Mouse (Mus musculus) thymus, postnatal 0 days (tissue): ENCODE results near the gene S100b. TPM values are rescaled to one million over a fixed set of nuclear protein-coding genes. Genes with fewer than 3 reads are reported as not detected.
A peak's percentile ranks its signal among the peaks of the same experiment; 100 is the strongest.

Source experiments
- DNase-seq: peaks from one replicate; pipeline ENCODE4 v3.0.0-alpha.2; 2015; ENCODE audit warnings: low spot score
- microRNA counts: library from miRNA; unstranded; fragments of <30 nt; microRNA quantifications from one replicate; lab custom pipeline; 2015
- microRNA-seq: library from miRNA; unstranded; fragments of <30 nt; microRNA quantifications from one replicate; pipeline ENCODE4, GENCODE M21; 2016; ENCODE audit warnings: borderline number of aligned reads
- polyA plus RNA-seq: library from polyadenylated mRNA; unstranded; fragments of >200 nt; fragmentation: Nextera tagmentation; extraction: Ambion mirVana; gene quantifications from 2 replicates; pipeline ENCODE4 v1.2.1, GENCODE M21; 2015

Gene S100b
- polyA plus RNA-seq, 1 experiment from 2014 or later = 0.27 TPM

- DNase-seq = no peak
Observed at GRCm38 (mm10) chr10:76260358-76261059, 6.9 kb downstream of the S100b start.

- no peak for DNase-seq
Observed at GRCm38 (mm10) chr10:76261447-76261846, 7.8 kb downstream of the S100b start.

GRCm38 (mm10) chr10:76262431-76262830, 8.8 kb downstream of the S100b start:
- DNase-seq = no peak

- peak; percentile 65 for DNase-seq
Observed at GRCm38 (mm10) chr10:76271238-76271637, 17.6 kb downstream of the S100b start.

DNA sequence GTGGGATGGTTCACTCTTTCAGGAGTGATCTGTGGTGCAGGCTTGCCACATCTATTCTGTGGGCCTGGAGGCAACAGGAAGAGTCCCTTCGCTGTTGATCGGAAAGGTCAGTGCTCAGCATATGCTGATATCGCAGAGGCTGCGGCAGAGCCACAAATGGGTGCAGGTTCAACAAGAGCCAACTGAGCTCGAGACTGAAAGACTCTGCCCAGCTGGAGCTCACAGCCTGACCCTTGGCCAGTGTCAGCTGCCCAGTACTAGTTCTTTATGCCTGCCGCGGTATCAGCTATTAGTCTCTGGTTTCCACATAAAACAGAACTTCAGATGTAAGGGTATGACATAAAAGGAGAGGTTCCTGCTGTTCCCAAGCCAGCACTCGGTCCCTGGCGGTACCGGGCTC, 21.6 kb downstream of the S100b start:
- DNase-seq = no peak

DNA sequence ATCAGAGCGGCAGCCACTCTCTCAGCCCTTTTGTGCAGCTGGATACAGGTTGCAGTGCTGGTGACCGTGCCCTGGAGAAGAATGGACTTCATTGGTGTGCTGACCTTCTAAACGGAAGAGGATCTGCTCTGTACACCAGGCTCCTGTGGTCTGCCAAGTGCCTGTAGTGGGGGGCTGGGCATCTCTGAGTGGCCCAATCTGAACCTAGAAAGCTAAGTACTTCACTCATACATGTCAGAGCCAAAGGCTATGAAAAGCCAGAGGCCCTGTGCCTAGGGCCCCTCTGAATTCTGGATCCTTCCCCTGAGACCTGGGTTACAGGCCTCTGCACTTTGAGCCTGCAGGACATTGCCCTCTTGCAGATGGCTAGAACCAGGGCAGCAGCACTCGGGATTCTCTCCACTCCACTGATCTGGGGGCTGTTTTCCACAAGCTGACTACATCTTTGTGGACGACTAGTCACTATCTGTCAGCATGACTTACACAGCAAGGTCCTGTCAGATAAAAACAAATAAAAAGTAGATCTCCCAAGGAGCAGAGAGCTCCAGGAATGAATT, 25.0 kb downstream of the S100b start:
- no peak for DNase-seq

GRCm38 (mm10) chr10:76288268-76288993, 34.8 kb downstream of the S100b start:
- DNase-seq = no peak

DNA sequence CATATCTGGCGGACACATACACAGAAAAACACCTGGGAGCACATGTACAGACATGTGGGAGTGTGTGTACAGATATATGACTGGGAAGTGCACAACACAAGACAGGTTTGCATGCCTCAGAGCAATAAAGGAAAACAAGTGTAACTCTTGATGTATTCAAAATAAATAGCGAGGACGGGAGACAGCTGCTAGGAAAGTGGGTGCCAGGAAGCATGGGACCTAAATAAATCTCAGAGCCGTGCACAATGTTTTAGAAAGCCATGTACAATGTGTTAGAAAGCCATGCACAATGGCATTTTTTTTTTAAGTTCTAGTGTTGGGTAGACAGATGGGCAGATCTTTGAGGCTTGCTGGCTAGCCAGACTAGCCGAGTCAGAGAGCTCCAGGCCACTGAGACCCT, 35.4 kb downstream of the S100b start:
- no peak for DNase-seq

DNA sequence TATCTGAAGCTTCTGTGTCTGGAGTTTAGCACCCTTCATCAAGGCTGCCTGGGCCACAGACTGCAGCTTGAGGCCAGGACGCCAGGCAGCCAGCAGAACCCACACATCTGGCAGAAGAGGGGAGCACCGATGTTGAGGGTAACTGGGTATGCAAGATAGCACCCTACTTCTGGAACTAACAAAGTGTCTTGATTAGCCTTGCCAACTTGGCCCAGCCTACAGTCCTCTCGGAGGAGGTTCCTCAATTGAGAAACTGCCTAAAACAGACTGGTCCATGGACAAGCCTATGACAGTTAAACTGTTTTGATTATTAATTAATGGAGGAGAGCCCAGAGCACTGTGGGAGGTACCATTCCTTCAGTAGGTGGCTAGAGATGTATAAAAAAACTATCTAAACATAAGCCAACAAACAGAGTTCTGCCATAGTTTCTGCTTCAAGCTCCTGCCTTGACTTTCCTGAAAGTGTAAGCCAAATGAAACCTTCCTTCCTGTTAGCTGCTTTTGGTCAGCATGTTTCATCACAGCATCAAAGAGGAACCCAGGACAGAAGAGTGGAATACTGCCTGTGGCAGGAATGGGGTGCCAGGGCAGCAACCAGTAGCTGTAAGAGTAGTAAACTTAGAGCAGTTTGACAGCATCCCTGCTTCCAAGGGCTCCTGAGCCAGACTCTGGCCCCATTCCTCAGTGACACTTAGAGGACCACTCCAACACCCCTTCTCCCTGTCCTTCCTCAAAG, 36.5 kb downstream of the S100b start:
- no peak for DNase-seq

DNA sequence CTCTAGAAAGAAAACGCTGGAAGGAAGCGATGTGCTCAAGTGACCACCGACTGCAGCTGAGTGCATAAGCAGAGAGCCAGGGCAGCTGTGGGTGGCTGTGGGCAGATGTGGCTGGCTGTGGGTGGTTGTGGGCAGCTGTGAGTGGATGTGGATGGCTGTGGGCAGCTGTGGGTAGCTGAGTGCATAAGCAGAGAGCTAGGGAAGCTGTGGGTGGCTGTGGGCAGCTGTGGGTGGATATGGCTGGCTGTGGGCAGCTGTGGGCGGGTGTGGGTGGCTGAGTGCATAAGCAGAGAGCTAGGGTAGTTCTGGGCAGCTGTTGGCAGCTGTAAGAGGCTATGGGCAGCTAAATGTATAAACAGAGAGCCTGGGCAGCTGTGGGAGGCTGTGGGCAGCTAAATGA, 39.6 kb downstream of the S100b start:
- DNase-seq = no peak

DNA sequence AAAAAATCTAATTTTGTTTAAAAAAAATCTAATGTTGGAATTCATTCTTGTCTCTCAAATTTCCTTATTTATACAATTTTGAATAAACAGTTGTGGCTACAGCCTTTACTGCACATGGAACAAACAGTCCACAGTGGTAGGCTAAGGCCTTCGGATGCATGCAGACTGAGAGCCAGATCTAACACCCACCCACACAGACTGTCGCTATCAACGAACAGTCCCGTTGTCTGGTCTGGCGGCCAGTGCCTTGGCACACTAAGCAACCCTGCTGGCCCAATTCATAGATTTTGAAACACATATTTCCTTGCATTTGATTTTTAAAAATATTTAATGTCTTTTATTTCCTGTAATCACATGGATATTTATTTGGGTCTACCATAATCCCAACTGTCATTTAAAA, 46.5 kb downstream of the S100b start:
- DNase-seq = no peak

DNA sequence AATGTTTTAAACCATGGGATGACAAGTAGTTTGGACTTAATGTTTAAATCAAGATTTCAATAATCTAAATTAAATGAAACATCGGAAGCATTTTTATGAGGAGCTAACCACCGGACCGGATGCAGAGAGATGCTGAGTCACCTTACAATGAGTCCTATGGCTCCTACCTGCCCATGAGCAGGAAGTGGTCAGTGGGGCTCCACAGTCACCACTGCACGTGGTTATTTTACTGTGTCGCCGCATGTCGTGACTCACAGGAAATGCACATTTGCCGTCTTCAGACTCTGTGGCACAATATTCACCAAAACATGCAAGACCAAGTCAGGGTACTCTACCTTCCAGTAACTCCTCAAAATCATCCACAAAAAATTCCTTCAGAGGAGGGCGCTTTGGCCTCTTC, 53.1 kb downstream of the S100b start:
- peak; percentile 45 for DNase-seq

MicroRNAs encoded within 50 kb of the gene (microRNA counts, 519-probe panel; counts per million panel counts)
- microRNA mmu-miR-678 (lab: Ali Mortazavi, UCI) = 5,272 counts per million, percentile 86 among the panel's probes with 10 or more counts

Small RNAs within 50 kb of the gene (microRNA-seq; reads per million reads assigned to microRNA genes)
- gene Mir678 = not detected

Other genes with a start within 250 kb of the S100b start
- gene Zfp280b, start 221.2 kb upstream of the S100b start, polyA plus RNA-seq = 16.6 TPM in 2 replicates
- gene Slc5a4b, start 142.9 kb upstream of the S100b start, polyA plus RNA-seq = not detected in 2 replicates
- not detected in 2 replicates for gene Slc5a4a, start 106.4 kb upstream of the S100b start, polyA plus RNA-seq
- 13.7 and 15.4 TPM in 2 replicates for gene Prmt2, start 16.0 kb upstream of the S100b start, polyA plus RNA-seq
- gene Dip2a, start 91.4 kb downstream of the S100b start, polyA plus RNA-seq = 1.6 and 2.2 TPM in 2 replicates
- gene AC141477.1, start 186.6 kb downstream of the S100b start, polyA plus RNA-seq = 1.5 TPM in 1 of 2 replicates, not detected in the other
- gene Pcnt, start 188.9 kb downstream of the S100b start, polyA plus RNA-seq = 14.8 and 17.5 TPM in 2 replicates
- 0.26 and 0.47 TPM in 2 replicates for gene 2610028H24Rik, start 195.2 kb downstream of the S100b start, polyA plus RNA-seq
- gene Mcm3ap, start 215.1 kb downstream of the S100b start, polyA plus RNA-seq = 63.1 and 63.7 TPM in 2 replicates
- gene Ybey, start 215.3 kb downstream of the S100b start, polyA plus RNA-seq = 5.6 and 6.3 TPM in 2 replicates